ENCODE assay signal across 21 mouse cellular contexts in the genomic region with DNA sequence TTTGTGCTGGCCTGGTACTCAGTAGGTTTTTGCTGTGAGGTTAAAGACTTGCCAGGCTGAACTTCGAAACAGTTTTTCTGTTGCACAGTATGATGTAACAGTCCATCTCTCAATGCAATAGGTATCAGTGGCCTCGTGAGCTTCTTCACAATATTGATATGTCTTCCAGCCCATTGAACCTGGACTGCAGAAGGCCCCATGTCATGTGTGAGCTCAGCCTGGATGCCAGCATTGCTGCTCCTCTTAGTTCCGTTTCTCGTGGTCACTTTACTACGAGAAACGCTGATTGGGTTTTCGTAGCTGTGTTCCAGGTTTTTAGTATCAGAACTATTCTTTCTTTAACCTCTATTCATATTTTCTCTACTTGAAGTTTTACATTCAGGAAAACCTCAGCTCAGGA. TPM values are rescaled to one million over a fixed set of nuclear protein-coding genes. Genes with fewer than 3 reads are reported as not detected.
DNase-seq lines count a peak whose midpoint lies in the region; ATAC-seq and TF ChIP-seq lines count a peak whose summit lies in the region.
"Had no signal": no experiment of that assay in that cellular context is flagged by ENCODE, and none has a peak within 500 bp of the region (broad histone marks: within the 10 kb centered on the region; RNA-seq: fewer than 3 reads in every experiment).

No protein-coding gene starts in this region.

- no peak for TF ChIP-seq RAD21 in MEL (IDR thresholded peaks at IDR 0.05; ENCODE audit: low read depth, low read length)

- no peak overlapping the region for H3K4me2 ChIP-seq in myocyte (ENCODE audit: low read depth)
- H3K4me2 ChIP-seq: embryonic facial prominence, embryonic 12.5 days; forebrain, embryonic 12.5 days; forebrain, embryonic 15.5 days had no signal

- TF ChIP-seq EP300 in MEL (IDR thresholded peaks at IDR 0.05; ENCODE audit: low read depth in 1 of 2, low read length in 2 of 2), result peak in 1 of 2 experiments; percentile 42; a peak in 1 of 4 replicates

- H3K4me1 ChIP-seq in MEL (ENCODE audit: control insufficient read depth in 1 of 2, insufficient read depth in 2 of 2, low read length in 2 of 2), result peaks cover 3 to 6% of the 10 kb centered on the region in 2 experiments; a peak in 2 of 4 replicates
- H3K4me1 ChIP-seq: embryonic facial prominence, embryonic 10.5 days; embryonic facial prominence, embryonic 12.5 days; forebrain, embryonic 10.5 days; forebrain, embryonic 12.5 days; forebrain, embryonic 15.5 days had no signal

- H3K79me2 ChIP-seq in MEL (ENCODE audit: control insufficient read depth, insufficient read depth, low read length, poor library complexity) (no peaks in the 10 kb centered on the region), myocyte (ENCODE audit: control insufficient read depth, insufficient read depth) (peaks cover 6% of the 10 kb centered on the region)

- TF ChIP-seq POLR2A in MEL (IDR thresholded peaks at IDR 0.05; ENCODE audit: control insufficient read depth in 1 of 2, insufficient read depth in 1 of 2, low read depth in 1 of 2, low read length in 2 of 2, poor library complexity in 1 of 2) (no peak), myocyte (IDR thresholded peaks at IDR 0.05; ENCODE audit: insufficient read length, low read depth) (no peak)

- H3K27me3 ChIP-seq in MEL (ENCODE audit: control insufficient read depth in 1 of 2, insufficient read depth in 2 of 2, low read length in 2 of 2) (no peaks in the 10 kb centered on the region), myocyte (ENCODE audit: control insufficient read depth, insufficient read depth, insufficient read length) (no peaks in the 10 kb centered on the region)
- H3K27me3 ChIP-seq: embryonic facial prominence, embryonic 12.5 days; forebrain, embryonic 12.5 days; forebrain, embryonic 15.5 days; Patski had no signal

- TF ChIP-seq CTCF in MEL (IDR thresholded peaks at IDR 0.05 in 2 of 3, conservative IDR thresholded peaks at IDR 0.05 in 1 of 3; ENCODE audit: control insufficient read depth in 1 of 3, insufficient read depth in 1 of 3, low read depth in 2 of 3, low read length in 3 of 3, poor library complexity in 1 of 3, severe bottlenecking in 1 of 3), result no peak

- no peaks in the 10 kb centered on the region for H3K9me3 ChIP-seq in MEL (replicated peaks; ENCODE audit: insufficient read depth, low read length)
- H3K9me3 ChIP-seq: embryonic facial prominence, embryonic 10.5 days; embryonic facial prominence, embryonic 12.5 days; forebrain, embryonic 10.5 days; forebrain, embryonic 12.5 days; forebrain, embryonic 15.5 days had no signal

- no peak overlapping the region for H3K4me3 ChIP-seq in MEL (ENCODE audit: control insufficient read depth in 1 of 2, insufficient read depth in 1 of 2, low read depth in 2 of 2, low read length in 2 of 2)
- no peak overlapping the region for H3K4me3 ChIP-seq in myocyte
- H3K4me3 ChIP-seq: embryonic facial prominence, embryonic 10.5 days; embryonic facial prominence, embryonic 12.5 days; erythroblast, embryonic 14.5 days; forebrain, embryonic 10.5 days; forebrain, embryonic 12.5 days; forebrain, embryonic 15.5 days had no signal

- H3K27ac ChIP-seq in MEL (ENCODE audit: control insufficient read depth, low read depth, low read length), result no peak overlapping the region
- H3K27ac ChIP-seq: embryonic facial prominence, embryonic 10.5 days; embryonic facial prominence, embryonic 12.5 days; forebrain, embryonic 10.5 days; forebrain, embryonic 12.5 days; forebrain, embryonic 15.5 days had no signal

- H3K36me3 ChIP-seq in MEL (ENCODE audit: control insufficient read depth in 1 of 2, insufficient read depth in 2 of 2, low read length in 2 of 2) (peaks cover 0 to 6% of the 10 kb centered on the region in 2 experiments; a peak in 2 of 4 replicates), myocyte (ENCODE audit: control insufficient read depth, insufficient read depth) (peaks cover 48% of the 10 kb centered on the region)
- H3K36me3 ChIP-seq: embryonic facial prominence, embryonic 10.5 days; embryonic facial prominence, embryonic 12.5 days; forebrain, embryonic 10.5 days; forebrain, embryonic 12.5 days; forebrain, embryonic 15.5 days had no signal

- peak; percentile 18 for DNase-seq in MEL (ENCODE audit: low read depth, low spot score)
- DNase-seq in adipocyte (ENCODE audit: low spot score), result peak; percentile 8
- DNase-seq in retina, embryonic 14.5 days (ENCODE audit: low spot score), result no peak
- DNase-seq: adrenal gland, adult 8-10 months; adrenal gland, postnatal 14 days; adrenal gland, postnatal 36 days; cerebellum, adult 11-12 months; cerebellum, adult 2 months; cerebellum, adult 9-10 months; cerebellum, postnatal 10 days; cerebellum, postnatal 25 days; forebrain, postnatal 0 days had no signal

- ATAC-seq in activated CD4-positive, CD25-positive, alpha-beta regulatory T cell, adult 4 months, result no peak
- ATAC-seq: forebrain, embryonic 15.5 days; forebrain, postnatal 0 days; Patski had no signal

- H3K9ac ChIP-seq in MEL (ENCODE audit: control insufficient read depth, low read depth, low read length, poor library complexity, severe bottlenecking), result no peak overlapping the region
- H3K9ac ChIP-seq: embryonic facial prominence, embryonic 12.5 days; forebrain, embryonic 12.5 days; forebrain, embryonic 15.5 days; forebrain, postnatal 0 days had no signal

- no peak overlapping the region for H3ac ChIP-seq in myocyte (ENCODE audit: control insufficient read depth, insufficient read length)

TF ChIP-seq in MEL, 35 proteins besides CTCF, POLR2A, EP300 and RAD21:
- no peak for TF ChIP-seq POLR2AphosphoS5 (IDR thresholded peaks at IDR 0.05; ENCODE audit: borderline replicate concordance, low read depth, low read length)
- TF ChIP-seq POLR2AphosphoS2 (IDR thresholded peaks at IDR 0.05; ENCODE audit: low read length), result no peak
- TF ChIP-seq ZNF384 (IDR thresholded peaks at IDR 0.05; ENCODE audit: low read depth, low read length), result no peak
- no peak for TF ChIP-seq ZC3H11A (IDR thresholded peaks at IDR 0.05; ENCODE audit: low read depth, low read length)
- TF ChIP-seq MAFK (IDR thresholded peaks at IDR 0.05; ENCODE audit: borderline replicate concordance, low read depth, low read length), result no peak
- TF ChIP-seq GATA1 (IDR thresholded peaks at IDR 0.05; ENCODE audit: low read depth, low read length), result no peak

TF ChIP-seq in myocyte, 11 proteins besides CTCF, POLR2A, EP300 and RAD21:
- TF ChIP-seq POLR2AphosphoS2 (IDR thresholded peaks at IDR 0.05; ENCODE audit: insufficient read length, low read depth) (peak; percentile 67), CEBPB (IDR thresholded peaks at IDR 0.05; ENCODE audit: insufficient read depth, poor library complexity, severe bottlenecking) (peak; percentile 86), MYOG (IDR thresholded peaks at IDR 0.05; ENCODE audit: control insufficient read depth in 1 of 3, insufficient read depth in 1 of 3, insufficient read length in 2 of 3, low read depth in 2 of 3) (no peak)

RNA-seq across cellular contexts. Expression of a gene that starts 6.9 kb away (rescaled TPM):
- not detected in 2 replicates for total RNA-seq in MEL (2012; rRNA removed)
- polyA plus RNA-seq in MEL (2012; ENCODE audit: insufficient read depth in 1 of 2, insufficient read length in 2 of 2, low read depth in 1 of 2, low replicate concordance in 2 of 2, missing spikeins in 1 of 2) (not detected), myocyte (2012; fragmentation: generic; extraction: Trizol) (10.5 TPM)
- not detected for polyA plus RNA-seq in activated CD4-positive, CD25-positive, alpha-beta regulatory T cell, adult 4 months (2017; shearing (Covaris generic))
- polyA plus RNA-seq: erythroblast, embryonic 14.5 days; forebrain, embryonic 10.5 days; forebrain, embryonic 15.5 days had no signal

Comparison
In these comparisons a context has a peak if more than half of its experiments do, and no peak if none do; other contexts are left out.
1. RNA of a gene that starts 6.9 kb away (polyA plus RNA-seq): 10.5 TPM in myocyte (single experiment); not detected in MEL and not detected in activated CD4-positive, CD25-positive, alpha-beta regulatory T cell, adult 4 months; every median in the first group is over 10 times any median in the second.